Mouse (Mus musculus): ENCODE results near the gene Parp6.

Parp6 gene

GRCm38 (mm10) chr9:59684020-59684419 is 66.9 kb downstream of the Parp6 start:
- no peak for DNase-seq (ENCODE audit: low spot score)

- DNase-seq (ENCODE audit: low spot score) = no peak
These were observed 70.4 kb downstream of the Parp6 start for GRCm38 (mm10) chr9:59687416-59688046.

- no peak for DNase-seq (ENCODE audit: low spot score)
These were observed 74.6 kb downstream of the Parp6 start for GRCm38 (mm10) chr9:59691635-59692094.

GRCm38 (mm10) chr9:59692145-59692544 is 75.1 kb downstream of the Parp6 start:
- no peak for DNase-seq (ENCODE audit: low spot score)

GRCm38 (mm10) chr9:59694571-59695450 is 77.7 kb downstream of the Parp6 start:
- DNase-seq (ENCODE audit: low spot score) = peak; percentile 75

GRCm38 (mm10) chr9:59695451-59695813 is 78.3 kb downstream of the Parp6 start:
- DNase-seq (ENCODE audit: low spot score) = no peak

- no peak for DNase-seq (ENCODE audit: low spot score)
These were observed 79.3 kb downstream of the Parp6 start for GRCm38 (mm10) chr9:59696381-59696780.
